8 mouse cellular contexts compared by ENCODE assay signal in genomic region chr15:80401980-80402379, GRCm38 (mm10).
"Had no signal": no experiment of that assay in that cellular context is flagged by ENCODE, and none has a peak within 500 bp of the region (broad histone marks: within the 10 kb centered on the region; RNA-seq: fewer than 3 reads in every experiment).

No protein-coding gene starts in this region.

- H3K36me3 ChIP-seq: limb, embryonic 13.5 days had no signal

- H3K9ac ChIP-seq: limb, embryonic 13.5 days; liver, embryonic 14.5 days had no signal

- H3K4me2 ChIP-seq: limb, embryonic 13.5 days had no signal

- H3K27ac ChIP-seq: kidney, postnatal 0 days; layer of hippocampus, adult 2 months; limb, embryonic 13.5 days; liver, embryonic 14.5 days; stomach, postnatal 0 days had no signal

- H3K4me3 ChIP-seq: layer of hippocampus, adult 2 months; limb, embryonic 13.5 days had no signal

- DNase-seq: left cerebral cortex, postnatal 4 days; lung, adult 18-20 months; right cerebral cortex, postnatal 25 days had no signal

- H3K4me1 ChIP-seq: limb, embryonic 13.5 days had no signal

- H3K27me3 ChIP-seq: limb, embryonic 13.5 days had no signal
